8 mouse cellular contexts compared by ENCODE assay signal in genomic region chr1:36270666-36271065, GRCm38 (mm10). TPM values are rescaled to one million over a fixed set of nuclear protein-coding genes. Genes with fewer than 3 reads are reported as not detected.
DNase-seq lines count a peak whose midpoint lies in the region; ATAC-seq and TF ChIP-seq lines count a peak whose summit lies in the region.

No protein-coding gene starts in this region.

- peak; percentile 21 for DNase-seq in gastrocnemius, adult 18-20 months (ENCODE audit: low spot score)
- DNase-seq in gastrocnemius, adult 8-10 months (ENCODE audit: low spot score in 2 of 2): no peak
- DNase-seq in heart, adult 2 months: peak; percentile 63 to 72
- peak; percentile 81 for DNase-seq in kidney, postnatal 0 days (ENCODE audit: low spot score)
- no peak for DNase-seq in spleen, postnatal 10 days (ENCODE audit: low spot score in 2 of 2)
- DNase-seq in cerebellum, adult 2 months: no peak
- no peak for DNase-seq in right cerebral cortex, postnatal 4 days

- H3K4me2 ChIP-seq in kidney, postnatal 0 days (ENCODE audit: low read length): peak overlapping the region; percentile 1

- intact Hi-C loops in heart, adult 2 months (cut with DNase I): no loop called here

- peak; percentile 11; the same call in 1 of the 2 replicates for ATAC-seq in kidney, postnatal 0 days (replicated peaks; ENCODE audit: low FRiP score, low read depth)
- peak; percentile 15 for ATAC-seq in megakaryocyte progenitor cell, adult 5-6 weeks (replicated peaks; ENCODE audit: poor library complexity)

- TF ChIP-seq POLR2A in heart, adult 2 months (IDR thresholded peaks at IDR 0.05; ENCODE audit: insufficient read depth, low read depth, low read length): peak; percentile 57; the same call in 1 of the 2 replicates
- TF ChIP-seq POLR2A in cerebellum, adult 2 months (IDR thresholded peaks at IDR 0.05; ENCODE audit: borderline replicate concordance, insufficient read depth, low read length): no peak

- H3K27ac ChIP-seq in heart, adult 2 months: peak overlapping the region; percentile 75
- peak overlapping the region; percentile 86 for H3K27ac ChIP-seq in kidney, postnatal 0 days
- H3K27ac ChIP-seq in cerebellum, adult 2 months (ENCODE audit: insufficient read depth, low read length): no peak overlapping the region

- H3K4me1 ChIP-seq in heart, adult 2 months (ENCODE audit: control insufficient read depth, insufficient read depth, low read length): peaks cover 15% of the 10 kb centered on the region
- H3K4me1 ChIP-seq in kidney, postnatal 0 days (replicated peaks; ENCODE audit: insufficient read depth, low read length): peaks cover 38% of the 10 kb centered on the region
- H3K4me1 ChIP-seq in cerebellum, adult 2 months (ENCODE audit: control insufficient read depth, insufficient read depth, low read length): peaks cover 16% of the 10 kb centered on the region

- H3K9ac ChIP-seq in heart, adult 2 months (ENCODE audit: low read depth, low read length): no peak overlapping the region
- H3K9ac ChIP-seq in kidney, postnatal 0 days (ENCODE audit: low read depth, low read length): no peak overlapping the region; the same call in 1 of the 2 replicates

- WGBS in heart, adult 2 months: 36% methylated on average over 3 of the region's 3 CpGs
- WGBS in kidney, postnatal 0 days: 36% methylated on average over 3 of the region's 3 CpGs
- 57% methylated on average over 3 of the region's 3 CpGs for WGBS in cerebellum, adult 2 months

- H3K36me3 ChIP-seq in heart, adult 2 months (ENCODE audit: control insufficient read depth, insufficient read depth, low read length): no peaks in the 10 kb centered on the region
- H3K36me3 ChIP-seq in kidney, postnatal 0 days (ENCODE audit: insufficient read depth, low read length): no peaks in the 10 kb centered on the region

- H3K79me2 ChIP-seq in heart, adult 2 months (replicated peaks; ENCODE audit: control insufficient read depth, insufficient read depth, low read length): no peaks in the 10 kb centered on the region

- H3K27me3 ChIP-seq in heart, adult 2 months (ENCODE audit: control insufficient read depth, insufficient read depth, low read length): no peaks in the 10 kb centered on the region
- no peaks in the 10 kb centered on the region for H3K27me3 ChIP-seq in kidney, postnatal 0 days (ENCODE audit: insufficient read depth, low read length)
- H3K27me3 ChIP-seq in cerebellum, adult 2 months (ENCODE audit: control insufficient read depth, insufficient read depth, low read length): no peaks in the 10 kb centered on the region

- TF ChIP-seq CTCF in heart, adult 2 months (IDR thresholded peaks at IDR 0.05): no peak
- no peak for TF ChIP-seq CTCF in kidney, postnatal 0 days (IDR thresholded peaks at IDR 0.05; ENCODE audit: low read depth)
- no peak for TF ChIP-seq CTCF in cerebellum, adult 2 months (IDR thresholded peaks at IDR 0.05; ENCODE audit: borderline replicate concordance, insufficient read depth, low read depth, low read length)

- no peaks in the 10 kb centered on the region for H3K9me3 ChIP-seq in kidney, postnatal 0 days (replicated peaks; ENCODE audit: low read length)

- 0 out of 2 replicates have a peak, but pooled peaks have one; percentile 40 for TF ChIP-seq EP300 in heart, adult 2 months (IDR thresholded peaks at IDR 0.05; ENCODE audit: insufficient read depth, low read depth, low read length)

- no peak overlapping the region for H3K4me3 ChIP-seq in heart, adult 2 months
- H3K4me3 ChIP-seq in kidney, postnatal 0 days (replicated peaks; ENCODE audit: low read depth, low read length): no peak overlapping the region
- no peak overlapping the region for H3K4me3 ChIP-seq in cerebellum, adult 2 months (replicated peaks; ENCODE audit: insufficient read depth, low read depth, low read length)

RNA-seq across cellular contexts. Expression of gene Neurl3, which starts 3.8 kb away (rescaled TPM):
- total RNA-seq in gastrocnemius, adult 18-20 months (2021): under 1 TPM; 0.30 to 0.66 TPM
- 1 to 10 TPM in 1 of 4 experiments, under 1 TPM in 3; 0.27 to 1.1 (median 0.40) TPM for total RNA-seq in gastrocnemius, adult 8-10 months (2022)
- 1 to 10 TPM; 2.2 to 3.0 TPM for total RNA-seq in heart, adult 2 months (2021)
- 5.8 and 6.1 TPM in 2 replicates for polyA plus RNA-seq in heart, adult 2 months (2012; rRNA removed)
- 13.3 and 14.1 TPM in 2 replicates for polyA plus RNA-seq in kidney, postnatal 0 days (2015; fragmentation: Nextera tagmentation; extraction: Ambion mirVana)
- 8.5 and 11.4 TPM in 2 replicates for total RNA-seq in megakaryocyte progenitor cell, adult 5-6 weeks (2015)
- total RNA-seq in megakaryocyte progenitor cell, adult 5-6 weeks (2017): 14.4 and 15.9 TPM in 2 replicates
- 0.93 and 1.0 TPM in 2 replicates for polyA plus RNA-seq in cerebellum, adult 2 months (2012; rRNA removed)

RNA-seq across cellular contexts. Expression of gene Uggt1, which starts 26.1 kb away (rescaled TPM):
- total RNA-seq in gastrocnemius, adult 18-20 months (2021): 10 to 100 TPM; 28.1 to 29.3 TPM
- 10 to 100 TPM; 27.1 to 32.6 (median 27.3) TPM for total RNA-seq in gastrocnemius, adult 8-10 months (2022)
- 10 to 100 TPM; 28.4 to 29.8 TPM for total RNA-seq in heart, adult 2 months (2021)
- 7.3 and 17.5 TPM in 2 replicates for polyA plus RNA-seq in heart, adult 2 months (2012; rRNA removed)
- polyA plus RNA-seq in kidney, postnatal 0 days (2015; fragmentation: Nextera tagmentation; extraction: Ambion mirVana): 41.2 and 42.7 TPM in 2 replicates
- 90.2 and 94.4 TPM in 2 replicates for total RNA-seq in megakaryocyte progenitor cell, adult 5-6 weeks (2015)
- 118 and 151 TPM in 2 replicates for total RNA-seq in megakaryocyte progenitor cell, adult 5-6 weeks (2017)
- polyA plus RNA-seq in cerebellum, adult 2 months (2012; rRNA removed): 23.6 and 25.7 TPM in 2 replicates

RNA-seq across cellular contexts. Expression of gene Arid5a, which starts 36.9 kb away (rescaled TPM):
- 10 to 100 TPM in 1 of 2 experiments, 1 to 10 TPM in 1; 6.3 to 15.4 TPM for total RNA-seq in gastrocnemius, adult 18-20 months (2021)
- 1 to 10 TPM; 4.1 to 10.0 (median 7.3) TPM for total RNA-seq in gastrocnemius, adult 8-10 months (2022)
- 10 to 100 TPM; 10.2 to 12.4 TPM for total RNA-seq in heart, adult 2 months (2021)
- 4.7 and 4.9 TPM in 2 replicates for polyA plus RNA-seq in heart, adult 2 months (2012; rRNA removed)
- polyA plus RNA-seq in kidney, postnatal 0 days (2015; fragmentation: Nextera tagmentation; extraction: Ambion mirVana): 6.7 and 7.4 TPM in 2 replicates
- total RNA-seq in megakaryocyte progenitor cell, adult 5-6 weeks (2015): 13.2 and 13.8 TPM in 2 replicates
- 24.9 and 29.5 TPM in 2 replicates for total RNA-seq in megakaryocyte progenitor cell, adult 5-6 weeks (2017)
- polyA plus RNA-seq in cerebellum, adult 2 months (2012; rRNA removed): 9.9 and 10.7 TPM in 2 replicates

Comparison
In these comparisons a context has a peak if more than half of its experiments do, and no peak if none do; other contexts are left out.
1. DNase-seq: peak in gastrocnemius, adult 18-20 months (single experiment), heart, adult 2 months (2 of 2) and kidney, postnatal 0 days (single experiment); none in gastrocnemius, adult 8-10 months (0 of 2), spleen, postnatal 10 days (0 of 2), cerebellum, adult 2 months (0 of 2) and right cerebral cortex, postnatal 4 days (single experiment).